Mouse (Mus musculus): ENCODE measurements at regions not wholly inside any gene's neighbourhood (a gene's known extent, or its start where the extent isn't known, plus 50 kb on each side); places are given as distances from the start of the nearest gene placed in this dataset.

- DNase-seq (ENCODE audit: extremely low read depth, insufficient read length, low spot score): no peak
These were observed 220.2 kb upstream of the Ank start for GRCm38 (mm10) chr15:27246302-27246701.

GRCm38 (mm10) chr15:27258984-27259853 is 207.3 kb upstream of the Ank start:
- no peak for DNase-seq (ENCODE audit: extremely low read depth, insufficient read length, low spot score)

- no peak for DNase-seq (ENCODE audit: extremely low read depth, insufficient read length, low spot score)
These were observed 206.7 kb upstream of the Ank start for GRCm38 (mm10) chr15:27259854-27260191.

- DNase-seq (ENCODE audit: extremely low read depth, insufficient read length, low spot score): no peak
These were observed 196.3 kb upstream of the Ank start for GRCm38 (mm10) chr15:27270203-27270602.

- DNase-seq (ENCODE audit: extremely low read depth, insufficient read length, low spot score): no peak
These were observed 184.2 kb upstream of the Ank start for GRCm38 (mm10) chr15:27282279-27282678.

- DNase-seq (ENCODE audit: extremely low read depth, insufficient read length, low spot score): no peak
These were observed 162.6 kb upstream of the Ank start for GRCm38 (mm10) chr15:27303856-27304255.

GRCm38 (mm10) chr15:27304256-27304655 is 162.2 kb upstream of the Ank start:
- DNase-seq (ENCODE audit: extremely low read depth, insufficient read length, low spot score): no peak

GRCm38 (mm10) chr15:27305035-27305434 is 161.4 kb upstream of the Ank start:
- DNase-seq (ENCODE audit: extremely low read depth, insufficient read length, low spot score): no peak

GRCm38 (mm10) chr15:27308639-27309038 is 157.8 kb upstream of the Ank start:
- DNase-seq (ENCODE audit: extremely low read depth, insufficient read length, low spot score): no peak

GRCm38 (mm10) chr15:27315964-27316745 is 150.3 kb upstream of the Ank start:
- DNase-seq (ENCODE audit: extremely low read depth, insufficient read length, low spot score): no peak

- no peak for DNase-seq (ENCODE audit: extremely low read depth, insufficient read length, low spot score)
These were observed 149.7 kb upstream of the Ank start for GRCm38 (mm10) chr15:27316746-27317129.

- DNase-seq (ENCODE audit: extremely low read depth, insufficient read length, low spot score): peak; percentile 30
These were observed 144.4 kb upstream of the Ank start for GRCm38 (mm10) chr15:27321915-27322665.

GRCm38 (mm10) chr15:27325847-27326548 is 140.5 kb upstream of the Ank start:
- DNase-seq (ENCODE audit: extremely low read depth, insufficient read length, low spot score): peak; percentile 36

- DNase-seq (ENCODE audit: extremely low read depth, insufficient read length, low spot score): no peak
These were observed 140.0 kb upstream of the Ank start for GRCm38 (mm10) chr15:27326549-27326876.

GRCm38 (mm10) chr15:27327744-27328143 is 138.7 kb upstream of the Ank start:
- DNase-seq (ENCODE audit: extremely low read depth, insufficient read length, low spot score): no peak

GRCm38 (mm10) chr15:27328441-27328840 is 138.0 kb upstream of the Ank start:
- no peak for DNase-seq (ENCODE audit: extremely low read depth, insufficient read length, low spot score)

- DNase-seq (ENCODE audit: extremely low read depth, insufficient read length, low spot score): no peak
These were observed 126.4 kb upstream of the Ank start for GRCm38 (mm10) chr15:27340070-27340469.

GRCm38 (mm10) chr15:27341518-27341976 is 124.9 kb upstream of the Ank start:
- peak; percentile 48 for DNase-seq (ENCODE audit: extremely low read depth, insufficient read length, low spot score)

- DNase-seq (ENCODE audit: extremely low read depth, insufficient read length, low spot score): no peak
These were observed 108.0 kb upstream of the Ank start for GRCm38 (mm10) chr15:27358441-27358840.

GRCm38 (mm10) chr15:27359271-27359670 is 107.2 kb upstream of the Ank start:
- no peak for DNase-seq (ENCODE audit: extremely low read depth, insufficient read length, low spot score)

GRCm38 (mm10) chr15:27374517-27374916 is 92.0 kb upstream of the Ank start:
- DNase-seq (ENCODE audit: extremely low read depth, insufficient read length, low spot score): no peak

Measured in 3134 (cell line).